Mouse (Mus musculus): ENCODE data around the gene Spint1.

DNA sequence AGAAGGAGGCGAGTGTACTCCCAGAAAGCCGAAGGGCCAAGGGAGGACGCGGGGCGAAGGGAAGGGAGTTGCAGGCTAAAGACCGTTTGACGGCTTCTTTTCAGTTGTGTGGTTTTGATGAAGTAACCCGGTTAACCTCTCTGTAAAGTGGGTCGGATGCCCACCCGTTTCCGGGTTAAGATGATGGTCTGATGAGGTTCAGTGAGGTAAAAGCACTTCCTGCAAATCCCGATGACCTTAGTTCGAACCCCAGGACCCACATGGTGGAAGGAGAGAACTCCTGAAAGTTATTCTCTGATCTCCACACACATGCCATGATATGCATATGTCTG lies 28.0 kb upstream of the Spint1 start:
- no peak for TF ChIP-seq ZNF384 (IDR thresholded peaks at IDR 0.05; ENCODE audit: low read depth, low read length)
- no peak for TF ChIP-seq CHD2 (IDR thresholded peaks at IDR 0.05; ENCODE audit: low read depth, low read length)
